Mouse (Mus musculus): ENCODE measurements around the gene Mast4.

DNA sequence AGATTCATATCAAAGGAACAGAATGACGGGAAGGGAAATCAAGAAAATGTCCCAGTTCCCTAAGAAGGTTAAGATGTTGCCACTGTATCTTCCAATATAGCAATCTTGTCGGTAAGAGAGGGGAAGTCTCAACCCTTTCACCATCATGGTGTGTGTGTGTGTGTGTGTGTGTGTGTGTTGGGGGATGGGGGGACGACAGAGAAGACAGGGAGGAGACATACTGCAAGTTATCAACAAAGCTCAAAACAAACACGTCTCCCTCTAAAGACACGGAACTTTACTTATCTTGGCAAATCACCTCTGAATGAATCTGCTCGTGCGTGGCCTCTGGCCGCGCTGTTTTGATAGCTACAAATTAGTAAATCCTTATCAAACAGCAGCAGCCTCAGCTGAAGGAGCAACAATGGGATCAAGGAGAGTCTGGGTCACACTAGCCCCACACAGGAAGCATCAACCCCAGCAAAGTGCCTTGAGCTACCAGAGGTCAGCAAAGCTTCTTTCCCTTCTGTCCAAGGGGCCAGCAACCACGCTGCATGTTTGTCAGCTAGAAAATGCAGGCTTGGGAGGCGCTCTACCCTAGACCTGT is 113.7 kb downstream of the Mast4 start:
- TF ChIP-seq CTCF (IDR thresholded peaks at IDR 0.05; ENCODE audit: borderline replicate concordance, insufficient read depth, low read length): no peak
- no peak for TF ChIP-seq POLR2A (IDR thresholded peaks at IDR 0.05; ENCODE audit: low read depth, low read length)
